21 mouse cellular contexts compared by ENCODE assay signal in the genomic region with DNA sequence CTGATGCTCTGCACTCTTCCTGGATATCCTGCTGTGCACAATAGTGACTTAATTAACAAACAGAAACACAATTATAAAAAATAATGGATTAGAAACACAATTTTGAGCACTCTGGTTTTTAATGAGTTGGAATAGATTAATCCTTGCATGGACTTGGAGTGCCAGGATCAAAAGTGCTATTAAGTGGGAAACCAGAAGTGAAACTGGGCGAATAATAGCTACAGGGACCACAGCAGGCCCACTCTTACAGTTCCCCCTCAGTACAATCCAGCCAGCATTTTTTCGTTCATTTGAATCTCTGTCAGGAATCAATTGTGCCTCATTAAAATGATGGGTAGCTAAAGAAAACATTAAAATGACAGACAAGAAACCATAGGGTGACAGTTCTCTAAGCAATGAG.
A peak's percentile ranks its signal among the peaks of the same experiment; 100 is the strongest.
DNase-seq lines count a peak whose midpoint lies in the region; ATAC-seq and TF ChIP-seq lines count a peak whose summit lies in the region.
"Had no signal": no experiment of that assay in that cellular context is flagged by ENCODE, and none has a peak within 500 bp of the region (broad histone marks: within the 10 kb centered on the region; RNA-seq: fewer than 3 reads in every experiment).

No protein-coding gene starts in this region.

- 65% methylated on average over 2 of the region's 2 CpGs for WGBS in embryonic facial prominence, embryonic 14.5 days
- 77% methylated on average over 2 of the region's 2 CpGs for WGBS in embryonic facial prominence, embryonic 10.5 days
- 58% methylated on average over 2 of the region's 2 CpGs for WGBS in hindbrain, embryonic 16.5 days

- no peak for TF ChIP-seq CTCF in left cerebral cortex, adult 2 months (IDR thresholded peaks at IDR 0.05)

- H3K4me1 ChIP-seq in embryonic facial prominence, embryonic 14.5 days (ENCODE audit: control insufficient read depth, insufficient read depth, low read length): no peaks in the 10 kb centered on the region
- no peaks in the 10 kb centered on the region for H3K4me1 ChIP-seq in embryonic facial prominence, embryonic 10.5 days
- no peaks in the 10 kb centered on the region for H3K4me1 ChIP-seq in hindbrain, embryonic 16.5 days (ENCODE audit: control insufficient read depth, insufficient read depth, low read depth, low read length)
- H3K4me1 ChIP-seq: embryonic facial prominence, embryonic 13.5 days; forebrain, embryonic 13.5 days; forebrain, embryonic 15.5 days had no signal

- no peak overlapping the region for H3K4me3 ChIP-seq in embryonic facial prominence, embryonic 14.5 days (ENCODE audit: low read depth, low read length)
- no peak overlapping the region for H3K4me3 ChIP-seq in embryonic facial prominence, embryonic 10.5 days
- no peak overlapping the region for H3K4me3 ChIP-seq in hindbrain, embryonic 16.5 days (ENCODE audit: low read length)
- no peak overlapping the region for H3K4me3 ChIP-seq in left cerebral cortex, adult 2 months
- H3K4me3 ChIP-seq: embryonic facial prominence, embryonic 13.5 days; forebrain, embryonic 13.5 days; forebrain, embryonic 15.5 days had no signal

- H3K9me3 ChIP-seq in embryonic facial prominence, embryonic 14.5 days (ENCODE audit: control insufficient read depth, low read length): no peaks in the 10 kb centered on the region
- no peaks in the 10 kb centered on the region for H3K9me3 ChIP-seq in embryonic facial prominence, embryonic 10.5 days
- no peaks in the 10 kb centered on the region for H3K9me3 ChIP-seq in hindbrain, embryonic 16.5 days (ENCODE audit: control insufficient read depth, low read length)
- H3K9me3 ChIP-seq: embryonic facial prominence, embryonic 13.5 days; forebrain, embryonic 13.5 days; forebrain, embryonic 15.5 days; G1E had no signal

- no peak; the same call in 1 of the 2 replicates for ATAC-seq in embryonic facial prominence, embryonic 14.5 days (ENCODE audit: low read depth)
- ATAC-seq in hindbrain, embryonic 16.5 days: no peak
- ATAC-seq: CD4-positive, CD25-positive, alpha-beta regulatory T cell, adult 4 months; forebrain, embryonic 13.5 days; forebrain, embryonic 15.5 days; forebrain, postnatal 0 days had no signal

- H3K36me3 ChIP-seq in embryonic facial prominence, embryonic 14.5 days (ENCODE audit: control insufficient read depth, insufficient read depth, low read length): no peaks in the 10 kb centered on the region
- no peaks in the 10 kb centered on the region for H3K36me3 ChIP-seq in embryonic facial prominence, embryonic 10.5 days (replicated peaks)
- H3K36me3 ChIP-seq in hindbrain, embryonic 16.5 days (ENCODE audit: control insufficient read depth, insufficient read depth, low read length): no peaks in the 10 kb centered on the region
- H3K36me3 ChIP-seq: embryonic facial prominence, embryonic 13.5 days; forebrain, embryonic 15.5 days; G1E had no signal

- H3K9ac ChIP-seq in embryonic facial prominence, embryonic 14.5 days (ENCODE audit: low read depth, low read length): no peak overlapping the region
- no peak overlapping the region for H3K9ac ChIP-seq in hindbrain, embryonic 16.5 days (ENCODE audit: low read depth, low read length)
- H3K9ac ChIP-seq: embryonic facial prominence, embryonic 13.5 days; forebrain, embryonic 13.5 days; forebrain, embryonic 15.5 days; forebrain, postnatal 0 days had no signal

- H3K4me2 ChIP-seq in embryonic facial prominence, embryonic 14.5 days (ENCODE audit: low read depth, low read length): no peak overlapping the region
- H3K4me2 ChIP-seq in hindbrain, embryonic 16.5 days (ENCODE audit: low read length): no peak overlapping the region
- H3K4me2 ChIP-seq: embryonic facial prominence, embryonic 13.5 days; forebrain, embryonic 13.5 days; forebrain, embryonic 15.5 days had no signal

- peak; percentile 19 for DNase-seq in embryonic facial prominence, embryonic 14.5 days (ENCODE audit: low spot score)
- DNase-seq in embryonic facial prominence, embryonic 10.5 days (ENCODE audit: low spot score): no peak
- DNase-seq in Muller cell, postnatal 12 days (ENCODE audit: inconsistent ontology term): peak; percentile 72
- peak; percentile 71 for DNase-seq in retina, embryonic 14.5 days (ENCODE audit: low spot score)
- no peak for DNase-seq in left cerebral cortex, adult 2 months (ENCODE audit: extremely low spot score in 1 of 2, low spot score in 2 of 2)
- DNase-seq: adrenal gland, adult 2 months; adrenal gland, postnatal 10 days; adrenal gland, postnatal 25 days; B cell, adult 2 months; cerebellum, adult 11-12 months; cerebellum, adult 2 months; cerebellum, adult 9-10 months; cerebellum, postnatal 25 days; forebrain, postnatal 0 days had no signal

- intact Hi-C loops in left cerebral cortex, adult 2 months (cut with DNase I): no loop called here

- H3K27ac ChIP-seq in embryonic facial prominence, embryonic 14.5 days (replicated peaks; ENCODE audit: low read depth, low read length): no peak overlapping the region
- no peak overlapping the region for H3K27ac ChIP-seq in embryonic facial prominence, embryonic 10.5 days (replicated peaks)
- no peak overlapping the region for H3K27ac ChIP-seq in hindbrain, embryonic 16.5 days (ENCODE audit: low read depth, low read length)
- H3K27ac ChIP-seq in left cerebral cortex, adult 2 months: no peak overlapping the region
- H3K27ac ChIP-seq: embryonic facial prominence, embryonic 13.5 days; forebrain, embryonic 13.5 days; forebrain, embryonic 15.5 days had no signal

- H3K27me3 ChIP-seq in embryonic facial prominence, embryonic 14.5 days (replicated peaks; ENCODE audit: control insufficient read depth, insufficient read depth, low read length): no peaks in the 10 kb centered on the region
- no peaks in the 10 kb centered on the region for H3K27me3 ChIP-seq in embryonic facial prominence, embryonic 10.5 days (replicated peaks; ENCODE audit: low read depth, poor library complexity, severe bottlenecking)
- H3K27me3 ChIP-seq in hindbrain, embryonic 16.5 days (replicated peaks; ENCODE audit: control insufficient read depth, insufficient read depth, low read length): no peaks in the 10 kb centered on the region
- H3K27me3 ChIP-seq: CH12.LX; embryonic facial prominence, embryonic 13.5 days; forebrain, embryonic 13.5 days; forebrain, embryonic 15.5 days had no signal

Comparison
In these comparisons a context has a peak if more than half of its experiments do, and no peak if none do; other contexts are left out.
1. DNase-seq: peak in embryonic facial prominence, embryonic 14.5 days (single experiment), Muller cell, postnatal 12 days (single experiment) and retina, embryonic 14.5 days (single experiment); none in embryonic facial prominence, embryonic 10.5 days (single experiment) and left cerebral cortex, adult 2 months (0 of 2).